Mouse (Mus musculus) adrenal gland, adult 8-10 months (tissue): ENCODE data around the gene Gm28053. TPM values are rescaled to one million over a fixed set of nuclear protein-coding genes. Genes with fewer than 3 reads are reported as not detected.
"Not testable (repeated sequence)": the region's sequence is repeated elsewhere in the genome, so short reads cannot be mapped to it uniquely, and the experiment has no call there.

Experiments used
- DNase-seq: peaks from one replicate; pipeline ENCODE4 v3.0.0; 2022
- total RNA-seq, 4 experiments: library from RNA; stranded (reverse); gene quantifications; 2 replicates each; pipeline ENCODE4 v1.2.4; 2022

The Gm28053 gene
- total RNA-seq: 1 to 10 TPM; 1.9 to 6.3 (median 3.6) TPM

DNA sequence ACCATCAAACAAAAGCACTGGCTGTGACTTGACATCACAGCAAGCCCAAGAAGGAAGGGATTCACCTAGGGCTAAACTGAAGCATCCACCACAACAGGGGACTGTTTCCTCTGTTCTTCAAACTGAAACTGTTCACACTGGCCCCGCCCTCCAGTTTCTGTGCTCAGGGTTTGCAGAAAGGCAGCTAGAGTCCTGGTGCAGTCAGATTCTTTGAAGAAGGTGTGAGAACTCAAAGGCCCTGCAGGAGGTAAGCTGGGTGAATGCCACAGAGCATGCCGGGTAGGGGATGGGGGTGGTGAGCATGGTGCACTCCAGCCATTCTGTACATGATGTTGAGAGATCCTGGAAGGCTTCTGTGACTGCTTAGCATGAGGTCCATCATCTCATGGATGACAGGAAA, at the start of gene Gm28053, which contains the start of gene Gimap7:
Gene Gm28053, plus strand, starts transcription at position 153 of the 400 bp plus-strand sequence.
Gene Gimap7, plus strand, starts transcription at position 167 of the 400 bp plus-strand sequence.
- DNase-seq: no peak

DNA sequence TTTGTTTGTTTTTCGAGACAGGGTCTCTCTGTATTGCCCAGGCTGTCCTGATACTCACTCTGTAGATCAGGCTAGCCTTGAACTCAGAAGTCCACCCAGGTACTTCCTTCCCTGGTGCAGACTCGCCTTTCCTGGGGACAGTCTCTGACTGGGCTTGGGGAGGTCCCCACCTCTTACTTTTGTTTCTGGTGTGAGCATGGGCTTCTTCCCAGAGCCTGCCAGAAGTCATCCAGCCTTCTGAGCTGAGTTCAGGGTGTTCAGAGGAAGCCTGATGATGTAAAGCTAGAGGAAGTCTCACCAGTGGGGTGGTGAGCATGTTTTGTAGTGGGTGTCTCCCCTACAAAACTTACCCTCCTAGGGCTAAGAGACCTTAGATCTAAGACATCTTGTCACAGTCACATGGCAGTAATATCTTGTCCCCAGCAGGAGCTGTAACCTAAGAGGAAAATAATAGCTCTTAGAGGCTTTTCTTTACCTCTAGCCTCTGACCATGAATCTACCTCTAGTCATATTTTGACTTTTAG, 48.9 kb upstream of the Gm28053 start:
- no peak for DNase-seq

DNA sequence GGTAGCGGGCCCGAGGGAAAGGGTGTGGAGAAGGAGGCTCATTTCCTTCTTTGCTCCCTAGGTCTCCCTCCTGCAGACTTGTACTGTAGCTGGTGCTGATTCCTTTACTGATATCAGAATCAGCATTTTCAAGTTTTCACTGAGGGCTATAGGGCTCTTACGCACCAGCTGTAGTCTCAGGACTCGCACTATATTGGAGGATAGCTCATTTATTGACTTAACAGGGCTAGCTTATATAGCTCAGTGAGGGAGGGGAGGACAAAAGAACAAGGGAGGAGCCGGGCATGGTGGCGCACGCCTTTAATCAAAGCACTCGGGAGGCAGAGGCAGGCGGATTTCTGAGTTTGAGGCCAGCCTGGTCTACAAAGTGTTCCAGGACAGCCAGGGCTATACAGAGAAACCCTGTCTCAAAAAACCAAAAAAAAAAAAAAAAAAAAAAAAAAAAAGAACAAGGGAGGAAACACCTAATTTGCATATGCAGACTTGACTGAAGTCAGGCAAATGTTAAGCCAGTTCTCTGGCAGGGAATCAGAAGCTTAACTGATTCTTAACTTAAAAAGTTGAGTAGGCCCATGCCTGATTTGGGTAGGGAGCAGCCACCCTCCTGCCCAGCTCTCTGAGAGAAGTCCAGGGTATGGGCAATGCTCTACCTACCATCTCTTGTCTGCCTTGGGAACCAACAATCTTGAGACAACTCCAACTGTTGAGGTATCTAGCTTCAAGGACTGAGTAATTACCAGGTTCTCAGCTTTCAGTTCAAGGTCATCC, 43.9 kb upstream of the Gm28053 start:
- DNase-seq: no peak

GRCm38 (mm10) chr6:48675400-48675930, 42.9 kb upstream of the Gm28053 start:
- no peak for DNase-seq

DNA sequence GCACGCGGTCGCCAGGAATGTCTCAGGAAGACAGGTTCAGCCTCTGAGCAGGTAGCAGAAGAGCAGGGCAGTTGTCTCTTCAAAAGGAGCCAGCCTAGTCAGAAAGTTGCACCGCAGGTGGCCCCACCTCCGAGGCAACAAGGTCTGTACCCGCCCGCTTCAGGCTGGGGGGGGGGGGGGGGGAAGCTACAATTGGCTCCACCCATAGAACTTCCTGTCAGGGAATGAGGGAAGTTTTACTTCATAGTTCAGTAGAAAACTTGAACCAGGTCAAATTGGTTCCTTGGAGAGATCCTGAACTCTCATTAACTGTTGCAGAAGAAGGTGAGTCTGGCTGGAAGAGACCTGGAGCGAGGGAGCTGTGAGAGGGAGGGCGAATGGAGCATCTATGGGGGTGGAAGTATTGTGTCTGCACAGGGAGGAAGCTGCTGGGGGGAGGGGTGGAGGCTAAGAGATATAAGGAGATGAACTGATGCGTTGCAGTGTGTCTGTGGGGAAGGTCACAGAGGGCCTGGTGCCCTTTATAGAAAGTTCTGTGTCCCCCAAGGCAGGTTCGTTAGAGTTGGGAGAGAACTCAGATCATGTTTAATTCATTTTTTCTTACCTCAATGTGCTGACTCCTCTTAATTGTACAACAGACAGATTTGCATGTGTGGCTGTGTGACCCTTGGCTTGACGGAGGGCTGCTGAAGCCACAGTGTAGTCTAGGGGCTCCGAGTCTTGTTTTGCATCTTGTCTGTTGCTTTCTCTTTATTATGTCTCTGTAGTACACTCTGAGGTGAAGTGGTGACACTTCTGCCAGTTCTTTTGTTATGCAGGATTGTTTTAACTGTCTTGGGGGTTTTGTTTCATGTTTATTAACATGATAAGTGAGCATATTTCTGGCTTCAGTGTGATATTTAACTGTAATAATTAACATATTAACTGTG, 42.2 kb upstream of the Gm28053 start, which contains the start of gene Gimap9:
Gene Gimap9, plus strand, starts transcription at position 199 of the 929 bp plus-strand sequence.
- no peak for DNase-seq

DNA sequence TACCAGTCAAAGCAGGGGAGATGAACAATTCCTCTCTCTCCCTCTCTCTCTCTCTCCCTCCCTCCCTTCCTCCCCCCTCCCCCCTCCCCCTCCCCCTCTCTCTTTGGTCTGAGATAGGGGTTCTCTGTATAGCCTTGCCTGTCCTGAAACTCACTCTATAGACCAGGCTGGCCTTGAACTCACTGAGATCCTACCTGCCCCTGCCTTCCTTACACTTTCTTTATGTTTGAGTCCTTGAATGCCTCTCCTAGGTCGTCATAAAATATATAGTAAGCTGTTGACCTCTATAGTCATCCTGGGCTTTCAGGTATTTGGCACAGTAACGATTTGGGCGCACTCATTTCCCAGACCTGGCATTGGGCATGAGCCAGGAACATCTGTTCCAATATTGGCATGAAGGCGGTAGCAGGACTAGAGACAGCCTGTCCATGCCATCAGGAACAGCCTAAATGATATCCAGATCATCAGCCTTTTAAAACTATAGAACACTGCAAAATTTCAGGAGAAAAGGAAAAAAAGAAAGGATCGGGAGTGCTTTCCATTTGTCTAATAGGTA, 41.5 kb upstream of the Gm28053 start:
- no peak for DNase-seq

GRCm38 (mm10) chr6:48677492-48678345, 40.7 kb upstream of the Gm28053 start:
- no peak for DNase-seq

DNA sequence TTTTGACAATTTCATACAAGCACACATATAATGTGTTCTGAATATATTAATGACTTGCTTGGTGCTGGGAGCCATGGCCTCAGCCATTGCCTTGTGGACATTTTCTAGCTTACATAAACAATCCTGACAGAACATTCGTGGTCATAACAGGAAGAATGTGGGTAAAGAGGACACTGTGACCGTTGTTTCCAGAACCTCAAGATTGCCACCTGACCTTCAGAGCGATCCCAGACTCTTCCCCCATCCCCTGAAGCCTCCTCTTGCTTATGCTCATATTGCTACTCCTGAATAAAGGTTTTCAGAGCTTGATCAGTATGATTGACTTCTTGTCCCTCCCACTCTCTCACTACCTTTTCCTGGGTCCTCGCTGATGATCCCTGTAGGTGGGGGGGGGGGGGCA, 40.0 kb upstream of the Gm28053 start:
- DNase-seq: no peak

DNA sequence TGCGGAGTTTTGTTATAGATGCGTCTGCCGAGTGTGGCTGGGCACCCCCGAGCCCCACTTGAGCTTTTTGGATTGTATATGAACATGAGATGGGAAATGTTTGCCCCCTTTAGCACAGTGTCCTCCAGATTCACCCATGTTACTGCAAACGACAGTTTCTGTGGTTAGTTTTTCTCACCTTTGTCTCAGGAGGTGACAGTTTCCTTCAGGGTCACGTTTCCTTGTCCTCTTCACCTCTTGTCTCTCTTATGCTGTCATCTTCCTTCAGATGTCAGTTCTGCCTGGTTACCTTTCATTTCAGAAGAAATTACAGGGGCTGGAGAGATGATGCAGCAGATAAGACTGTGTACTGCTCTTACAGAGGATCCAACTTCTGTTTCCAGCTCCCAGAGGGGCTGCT, 38.7 kb upstream of the Gm28053 start:
- DNase-seq: no peak

- no peak for DNase-seq
Observed at GRCm38 (mm10) chr6:48680421-48680820, 38.0 kb upstream of the Gm28053 start.

GRCm38 (mm10) chr6:48681472-48682090, 36.8 kb upstream of the Gm28053 start:
- DNase-seq: no peak

- DNase-seq: no peak
Observed at GRCm38 (mm10) chr6:48682271-48682670, 36.1 kb upstream of the Gm28053 start.

GRCm38 (mm10) chr6:48683263-48683821, 35.1 kb upstream of the Gm28053 start:
- not testable (repeated sequence) for DNase-seq

DNA sequence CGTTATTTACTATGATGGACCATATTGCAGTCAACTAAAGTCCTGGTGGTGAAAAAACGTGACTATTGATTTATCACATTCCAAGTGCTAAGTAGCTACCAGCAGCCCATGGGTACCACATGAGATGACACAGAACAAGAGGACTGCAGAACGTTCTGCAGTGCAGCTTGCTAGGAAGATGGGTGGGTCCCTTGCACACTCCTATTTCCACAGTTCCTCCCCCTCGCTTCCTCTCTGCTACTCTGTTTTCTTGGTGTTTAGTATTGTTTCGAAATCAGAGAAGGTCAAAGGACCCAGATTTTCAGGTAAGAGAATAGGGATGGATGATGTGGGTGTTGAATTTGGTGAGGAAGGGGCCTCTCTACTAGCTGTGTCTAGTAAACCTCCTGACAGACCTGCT, 34.1 kb upstream of the Gm28053 start, which contains the start of gene Gimap4:
Gene Gimap4, plus strand, starts transcription at position 231 of the 400 bp plus-strand sequence.
- no peak for DNase-seq

GRCm38 (mm10) chr6:48684806-48685205, 33.6 kb upstream of the Gm28053 start:
- no peak for DNase-seq

DNA sequence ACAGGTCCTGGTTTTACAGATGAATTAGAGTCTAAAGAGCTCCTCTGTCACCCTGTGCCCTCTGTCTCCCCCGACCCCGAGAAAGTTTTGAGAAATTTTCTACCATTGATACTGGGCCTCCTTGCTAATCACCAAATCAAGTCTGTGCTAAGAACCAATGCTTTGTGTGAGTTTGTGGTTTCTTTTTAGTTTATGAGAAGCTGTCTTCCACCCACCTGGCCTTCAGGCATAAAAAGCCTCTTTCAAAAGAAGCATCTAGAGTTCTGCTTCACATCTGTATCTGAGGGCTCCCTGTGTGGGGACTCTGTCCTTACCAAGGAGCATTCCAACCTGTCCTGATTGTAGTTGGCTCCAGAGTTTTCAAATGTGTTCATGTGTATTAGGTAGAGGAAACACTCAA, 33.2 kb upstream of the Gm28053 start:
- no peak for DNase-seq

DNA sequence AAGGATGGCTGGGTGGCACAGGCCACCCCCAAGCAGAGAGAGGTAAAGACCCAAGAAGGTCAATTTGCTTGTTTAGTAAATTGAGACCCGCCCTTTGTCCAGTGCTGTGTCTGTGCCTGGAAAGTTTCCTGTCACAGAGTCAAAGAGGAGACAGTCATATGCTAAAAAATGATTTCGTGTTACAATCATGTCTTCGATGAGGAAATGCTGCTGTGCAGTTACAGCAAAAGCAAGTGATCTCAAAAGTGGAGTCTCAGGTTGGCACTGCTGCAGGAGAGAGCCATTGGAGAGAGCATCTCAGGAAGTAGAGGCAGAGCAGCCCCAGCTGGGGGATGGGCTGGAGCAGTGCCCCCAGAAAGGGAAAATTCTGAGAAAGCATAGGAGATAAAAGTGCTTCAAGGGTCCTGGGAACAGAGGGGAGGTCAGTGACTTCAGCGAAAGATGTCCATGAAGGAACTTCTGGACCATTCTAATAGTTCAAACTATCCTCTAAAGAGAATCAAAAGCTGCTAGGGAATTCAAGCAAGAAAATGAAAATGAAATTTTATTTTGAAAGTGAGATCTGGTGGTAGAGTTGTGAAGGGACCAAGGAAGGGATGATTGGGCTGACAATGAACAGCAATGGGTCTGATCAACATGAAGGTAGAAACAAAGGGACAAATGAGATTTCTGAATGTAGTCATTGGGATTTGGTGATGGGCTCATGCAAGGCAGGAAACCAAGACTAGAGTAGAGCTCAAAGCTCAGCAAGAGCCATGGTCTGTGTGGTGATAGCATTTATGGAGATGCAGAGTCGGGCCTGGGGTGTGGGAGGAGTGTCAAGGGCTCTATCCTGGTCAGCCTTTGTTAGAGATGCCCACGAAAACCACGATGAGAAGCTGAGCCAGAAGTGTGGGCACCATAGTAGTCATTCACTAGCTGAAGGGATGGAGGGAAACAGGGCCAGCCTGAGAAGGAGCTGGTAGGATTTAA, 32.4 kb upstream of the Gm28053 start:
- DNase-seq: no peak

DNA sequence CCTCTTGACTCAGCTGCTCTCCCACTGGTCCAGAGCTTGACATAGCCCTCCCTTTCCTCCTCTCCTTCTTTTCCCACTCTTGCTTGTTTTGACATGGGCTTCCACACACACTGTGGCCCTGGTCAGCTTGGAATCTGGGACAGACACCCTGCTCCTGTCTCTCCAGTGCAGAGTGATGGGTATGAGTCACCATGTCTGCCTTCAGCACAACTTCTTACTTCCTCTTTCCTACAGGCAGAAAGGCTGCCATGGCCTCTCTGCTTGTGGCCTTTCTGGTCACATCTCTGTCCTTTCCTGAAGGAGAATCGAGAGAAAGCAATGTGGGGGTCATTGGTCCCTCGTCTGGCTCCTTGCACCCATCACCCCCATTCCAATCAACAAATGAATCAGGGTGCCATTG, 31.3 kb upstream of the Gm28053 start:
- DNase-seq: no peak

DNA sequence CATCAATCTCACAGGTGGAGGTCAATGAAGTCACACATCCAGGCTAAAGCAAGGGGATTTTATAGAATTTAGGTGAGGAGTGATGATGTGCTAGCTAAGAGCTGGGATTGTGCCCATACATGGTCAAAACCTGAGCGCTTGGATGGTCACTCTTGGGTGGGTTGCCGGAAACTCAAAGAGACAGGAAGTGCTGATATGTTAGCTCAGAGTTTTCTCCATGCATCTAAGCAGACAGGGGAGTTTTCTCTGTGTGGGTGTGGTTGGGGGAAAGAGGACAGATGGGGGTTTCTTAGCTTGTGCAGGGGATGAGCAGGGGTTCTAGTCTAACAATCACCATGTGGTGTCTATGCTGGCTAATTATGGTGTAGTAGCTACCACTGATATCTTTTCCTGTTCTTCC, 29.1 kb upstream of the Gm28053 start:
- DNase-seq: no peak
